Mouse (Mus musculus): ENCODE results near the gene Rac1.

- TF ChIP-seq EP300 (IDR thresholded peaks at IDR 0.05) (no peak), CTCF (IDR thresholded peaks at IDR 0.05) (peak; percentile 77)
These were observed 23.4 kb downstream of the Rac1 start for GRCm38 (mm10) chr5:143504453-143504852.

Data from lung, postnatal 0 days (tissue).